Comparison of ENCODE assay signal across 10 mouse cellular contexts in the genomic region with DNA sequence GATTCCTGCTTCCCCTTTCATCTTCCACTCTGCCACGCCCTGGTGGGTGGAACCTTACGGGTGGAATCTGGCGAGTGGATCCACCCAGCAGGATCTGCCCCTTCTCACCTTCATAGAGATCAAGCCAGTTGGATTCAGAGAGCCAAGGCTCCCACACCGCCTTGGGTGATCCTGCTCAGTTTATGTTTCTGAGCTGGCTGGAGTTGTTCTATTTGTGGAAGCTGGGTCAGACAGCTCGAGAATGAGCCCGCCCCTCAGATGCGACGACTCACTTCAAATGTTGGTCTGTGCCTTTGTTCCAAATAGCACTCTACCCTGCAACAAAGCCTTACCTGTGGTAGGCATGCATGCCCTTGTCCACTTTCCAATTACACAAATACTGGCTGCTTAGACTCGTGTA. TPM values are rescaled to one million over a fixed set of nuclear protein-coding genes. Genes with fewer than 3 reads are reported as not detected.
DNase-seq lines count a peak whose midpoint lies in the region; ATAC-seq and TF ChIP-seq lines count a peak whose summit lies in the region.
"Had no signal": no experiment of that assay in that cellular context is flagged by ENCODE, and none has a peak within 500 bp of the region (broad histone marks: within the 10 kb centered on the region; RNA-seq: fewer than 3 reads in every experiment).

No protein-coding gene starts in this region.

- no peaks in the 10 kb centered on the region for H3K9me3 ChIP-seq in forebrain, embryonic 15.5 days
- H3K9me3 ChIP-seq in hindbrain, embryonic 11.5 days (ENCODE audit: control insufficient read depth, low read length): no peaks in the 10 kb centered on the region
- no peaks in the 10 kb centered on the region for H3K9me3 ChIP-seq in neural tube, embryonic 12.5 days

- H3K36me3 ChIP-seq in forebrain, embryonic 15.5 days: no peaks in the 10 kb centered on the region
- H3K36me3 ChIP-seq in hindbrain, embryonic 11.5 days (ENCODE audit: control insufficient read depth, insufficient read depth, low read length): no peaks in the 10 kb centered on the region
- H3K36me3 ChIP-seq in neural tube, embryonic 12.5 days: 0 out of 2 replicates have a peak, but pooled peaks cover 4% of the 10 kb centered on the region

- H3K4me3 ChIP-seq in layer of hippocampus, adult 2 months: peak overlapping the region; percentile 89
- peak overlapping the region; percentile 85 for H3K4me3 ChIP-seq in forebrain, embryonic 15.5 days
- H3K4me3 ChIP-seq in hindbrain, embryonic 11.5 days (ENCODE audit: low read depth, low read length): peak overlapping the region; percentile 83
- H3K4me3 ChIP-seq in neural tube, embryonic 12.5 days: peak overlapping the region; percentile 82

- peak overlapping the region; percentile 83 for H3K4me2 ChIP-seq in forebrain, embryonic 15.5 days (replicated peaks)
- peak overlapping the region; percentile 97 for H3K4me2 ChIP-seq in hindbrain, embryonic 11.5 days (replicated peaks; ENCODE audit: low read depth, low read length)
- peak overlapping the region; percentile 93 for H3K4me2 ChIP-seq in neural tube, embryonic 12.5 days (replicated peaks)

- 62% methylated on average over 9 of the region's 9 CpGs for WGBS in forebrain, embryonic 15.5 days
- WGBS in hindbrain, embryonic 11.5 days: 64% methylated on average over 9 of the region's 9 CpGs
- 60% methylated on average over 9 of the region's 9 CpGs for WGBS in neural tube, embryonic 12.5 days

- peaks cover 69% of the 10 kb centered on the region for H3K4me1 ChIP-seq in forebrain, embryonic 15.5 days
- H3K4me1 ChIP-seq in hindbrain, embryonic 11.5 days (replicated peaks; ENCODE audit: control insufficient read depth, insufficient read depth, low read length): peaks cover 7% of the 10 kb centered on the region
- peaks cover 56% of the 10 kb centered on the region for H3K4me1 ChIP-seq in neural tube, embryonic 12.5 days

- H3K27me3 ChIP-seq in forebrain, embryonic 15.5 days: no peaks in the 10 kb centered on the region
- no peaks in the 10 kb centered on the region for H3K27me3 ChIP-seq in hindbrain, embryonic 11.5 days (ENCODE audit: control insufficient read depth, insufficient read depth, low read length)
- H3K27me3 ChIP-seq in neural tube, embryonic 12.5 days (replicated peaks): peaks cover 13% of the 10 kb centered on the region; the same call in 1 of the 2 replicates

- no peak for TF ChIP-seq CTCF in layer of hippocampus, adult 2 months (conservative IDR thresholded peaks at IDR 0.05)

- DNase-seq in layer of hippocampus, adult 2 months (ENCODE audit: low spot score in 2 of 2): no peak
- DNase-seq in layer of hippocampus, postnatal 25 days (ENCODE audit: extremely low spot score in 1 of 2, low spot score in 1 of 2): no peak
- no peak for DNase-seq in hindbrain, embryonic 11.5 days (ENCODE audit: low spot score)
- no peak for DNase-seq in liver
- DNase-seq: adrenal gland, postnatal 10 days; embryo, embryonic 11 days had no signal

- no peak for ATAC-seq in forebrain, embryonic 15.5 days (replicated peaks)
- no peak for ATAC-seq in hindbrain, embryonic 11.5 days (ENCODE audit: low FRiP score)
- ATAC-seq in neural tube, embryonic 12.5 days (ENCODE audit: low FRiP score, low read depth): no peak
- ATAC-seq in granulocyte monocyte progenitor cell, adult 5-6 weeks (replicated peaks; ENCODE audit: poor library complexity, severe bottlenecking): no peak

- H3K9ac ChIP-seq in forebrain, embryonic 15.5 days (replicated peaks): peak overlapping the region; percentile 8; the same call in 1 of the 2 replicates
- H3K9ac ChIP-seq in hindbrain, embryonic 11.5 days (ENCODE audit: low read depth, low read length): peak overlapping the region; percentile 47
- H3K9ac ChIP-seq in neural tube, embryonic 12.5 days: peak overlapping the region; percentile 83

- H3K27ac ChIP-seq in layer of hippocampus, adult 2 months: peak overlapping the region; percentile 23; the same call in 1 of the 2 replicates
- H3K27ac ChIP-seq in forebrain, embryonic 15.5 days (replicated peaks): no peak overlapping the region; the same call in 1 of the 2 replicates
- H3K27ac ChIP-seq in hindbrain, embryonic 11.5 days (ENCODE audit: low read depth, low read length): peak overlapping the region; percentile 72
- peak overlapping the region; percentile 57 for H3K27ac ChIP-seq in neural tube, embryonic 12.5 days

RNA-seq across cellular contexts. Expression of a gene that starts 4.4 kb away (rescaled TPM):
- 10 to 100 TPM; 96.6 to 98.6 TPM for total RNA-seq in layer of hippocampus, adult 2 months (2021)
- 100 to 1,000 TPM; 102 to 107 TPM for total RNA-seq in layer of hippocampus, postnatal 25 days (2021)
- 77.8 and 80.9 TPM in 2 replicates for polyA plus RNA-seq in forebrain, embryonic 15.5 days (2015; fragmentation: Nextera tagmentation; extraction: Ambion mirVana)
- polyA plus RNA-seq in hindbrain, embryonic 11.5 days (2014; fragmentation: Nextera tagmentation; extraction: Ambion mirVana): 49.6 and 51.8 TPM in 2 replicates
- polyA plus RNA-seq in neural tube, embryonic 12.5 days (2016; fragmentation: Nextera tagmentation; extraction: Ambion mirVana): 86.6 and 96.9 TPM in 2 replicates
- total RNA-seq in granulocyte monocyte progenitor cell, adult 5-6 weeks (2014; fragmentation: Nextera tagmentation): not detected in 2 replicates
- total RNA-seq in granulocyte monocyte progenitor cell, adult 5-6 weeks (2017): not detected in 2 replicates

RNA-seq across cellular contexts. Expression of a gene that starts 33.2 kb away (rescaled TPM):
- total RNA-seq in layer of hippocampus, adult 2 months (2021): not detected
- total RNA-seq in layer of hippocampus, postnatal 25 days (2021): not detected
- 1.2 and 1.7 TPM in 2 replicates for polyA plus RNA-seq in forebrain, embryonic 15.5 days (2015; fragmentation: Nextera tagmentation; extraction: Ambion mirVana)
- polyA plus RNA-seq in hindbrain, embryonic 11.5 days (2014; fragmentation: Nextera tagmentation; extraction: Ambion mirVana): 11.1 and 14.5 TPM in 2 replicates
- polyA plus RNA-seq in neural tube, embryonic 12.5 days (2016; fragmentation: Nextera tagmentation; extraction: Ambion mirVana): 6.3 and 6.6 TPM in 2 replicates
- 1.5 and 6.2 TPM in 2 replicates for total RNA-seq in granulocyte monocyte progenitor cell, adult 5-6 weeks (2014; fragmentation: Nextera tagmentation)
- total RNA-seq in granulocyte monocyte progenitor cell, adult 5-6 weeks (2017): 3.6 and 4.8 TPM in 2 replicates
- total RNA-seq: left cerebral cortex, adult 8-10 months had no signal

Comparison
In these comparisons a context has a peak if more than half of its experiments do, and no peak if none do; other contexts are left out.
1. H3K9ac ChIP-seq: peak in every context shown above with its lines; median percentile 83 in neural tube, embryonic 12.5 days; 47 in hindbrain, embryonic 11.5 days; 8 in forebrain, embryonic 15.5 days.
2. RNA of a gene that starts 4.4 kb away (total RNA-seq): 102 to 107 TPM in layer of hippocampus, postnatal 25 days and 96.6 to 98.6 TPM in layer of hippocampus, adult 2 months; not detected in granulocyte monocyte progenitor cell, adult 5-6 weeks; every median in the first group is over 10 times any median in the second.
3. Peak in every context shown above with its lines, with median percentiles within 50 percentile points of each other: H3K4me3 ChIP-seq and H3K4me2 ChIP-seq.